Mouse (Mus musculus) heart, adult 2 months (tissue): ENCODE data around the gene Xpot.

Experiments used
- CTCF ChIP-seq: fragments of 200-600 bp; IDR thresholded peaks from 2 replicates; pipeline ENCODE4 v1.8.1; 2022; ENCODE audit warnings: antibody characterized with exemption, mild to moderate bottlenecking, moderate library complexity
- EP300 ChIP-seq: fragments of 200-500 bp; IDR thresholded peaks from 2 replicates; pipeline ENCODE4 v1.6.1; 2011; ENCODE audit warnings: low read depth, low read length, control low read depth; ENCODE audit not compliant: insufficient read depth

- TF ChIP-seq EP300, result no peak
- no peak for TF ChIP-seq CTCF
These were observed 54.5 kb downstream of the Xpot start for GRCm38 (mm10) chr10:121571511-121572147.
